Mouse (Mus musculus): ENCODE results near the gene Xlr4b. TPM values are rescaled to one million over a fixed set of nuclear protein-coding genes. Genes with fewer than 3 reads are reported as not detected.
"Not testable (repeated sequence)": the region's sequence is repeated elsewhere in the genome, so short reads cannot be mapped to it uniquely, and the experiment has no call there.

Xlr4b gene
- 0.31 and 0.55 TPM in 2 replicates for polyA plus RNA-seq (2016; fragmentation: Nextera tagmentation; extraction: Ambion mirVana)

DNA sequence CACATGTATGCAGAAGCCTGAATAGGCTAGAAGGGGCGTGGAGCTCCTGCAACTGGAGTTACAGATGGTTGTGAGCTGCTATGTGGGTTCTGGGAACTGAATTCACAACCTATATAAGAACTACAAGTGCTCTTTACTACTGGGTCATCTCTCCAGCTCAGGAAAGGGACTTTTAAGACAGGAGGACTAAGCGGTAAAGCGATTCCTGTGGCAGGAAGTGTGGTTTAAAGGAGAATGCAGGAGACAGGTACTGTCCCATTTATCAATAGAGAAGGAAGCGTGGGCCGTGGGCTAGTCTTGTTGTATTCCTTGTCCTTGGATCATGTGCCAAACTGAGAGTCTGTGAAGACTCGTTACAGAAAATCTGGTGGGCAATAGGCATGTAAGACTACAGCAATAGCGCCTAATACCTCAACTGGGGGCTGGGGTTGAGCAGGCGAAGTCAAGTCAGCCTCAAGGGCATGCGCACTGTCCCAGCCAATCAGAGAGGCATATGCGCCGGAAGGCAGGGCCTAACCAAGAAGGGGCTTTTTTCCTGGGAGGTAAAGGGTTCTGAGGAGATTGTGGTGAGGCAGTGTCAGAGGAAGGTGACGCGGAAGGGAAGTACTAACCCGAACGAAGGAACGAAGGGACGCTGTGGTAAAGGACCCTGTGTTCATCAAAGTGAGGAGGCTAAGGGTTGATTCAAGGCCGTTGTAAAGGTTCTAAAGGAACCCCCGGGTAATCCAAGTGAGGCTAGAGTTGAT is at the start of gene Xlr4b:
Xlr4b (plus strand) TSS at position 515 of the 746 bp plus-strand sequence.
- not testable (repeated sequence) for H3K36me3 ChIP-seq; H3K27ac ChIP-seq (replicated peaks); H3K9me3 ChIP-seq (replicated peaks); DNase-seq (ENCODE audit: low spot score); H3K27me3 ChIP-seq (ENCODE audit: low read depth, poor library complexity, severe bottlenecking); H3K4me3 ChIP-seq; H3K4me1 ChIP-seq
- WGBS: 82% methylated on average over 19 of the region's 19 CpGs

- not testable (repeated sequence) for H3K9me3 ChIP-seq (replicated peaks); H3K4me3 ChIP-seq; H3K27me3 ChIP-seq (ENCODE audit: low read depth, poor library complexity, severe bottlenecking); H3K36me3 ChIP-seq; H3K27ac ChIP-seq (replicated peaks); H3K4me1 ChIP-seq; DNase-seq (ENCODE audit: low spot score)
- WGBS: 96% methylated on average over 4 of the region's 15 CpGs
Measured at GRCm38 (mm10) chrX:73176889-73177288, 37.2 kb upstream of the Xlr4b start, which contains the start of gene Spin2d. Gene Spin2d (minus strand): TSS chrX:73176989.

GRCm38 (mm10) chrX:73191934-73192333 is 22.2 kb upstream of the Xlr4b start, which contains the start of gene Xlr3b:
Gene Xlr3b (plus strand): TSS chrX:73192207.
- not testable (repeated sequence) for H3K4me3 ChIP-seq; H3K9me3 ChIP-seq (replicated peaks); H3K27me3 ChIP-seq (ENCODE audit: low read depth, poor library complexity, severe bottlenecking); DNase-seq (ENCODE audit: low spot score); H3K27ac ChIP-seq (replicated peaks); H3K36me3 ChIP-seq; H3K4me1 ChIP-seq
- 75% methylated on average over 12 of the region's 12 CpGs for WGBS

GRCm38 (mm10) chrX:73225365-73225764 is 11.2 kb downstream of the Xlr4b start:
- Histone ChIP-seq H3K36me3 (no peaks in the 10 kb centered on the region), H3K9me3 (replicated peaks) (no peaks in the 10 kb centered on the region), H3K4me3 (no peak overlapping the region), H3K4me1 (peaks cover 8% of the 10 kb centered on the region), H3K27ac (replicated peaks) (no peak overlapping the region), H3K27me3 (ENCODE audit: low read depth, poor library complexity, severe bottlenecking) (peaks cover 20% of the 10 kb centered on the region)
- 53% methylated on average over 1 of the region's 1 CpGs for WGBS
- no peak for DNase-seq (ENCODE audit: low spot score)

DNA sequence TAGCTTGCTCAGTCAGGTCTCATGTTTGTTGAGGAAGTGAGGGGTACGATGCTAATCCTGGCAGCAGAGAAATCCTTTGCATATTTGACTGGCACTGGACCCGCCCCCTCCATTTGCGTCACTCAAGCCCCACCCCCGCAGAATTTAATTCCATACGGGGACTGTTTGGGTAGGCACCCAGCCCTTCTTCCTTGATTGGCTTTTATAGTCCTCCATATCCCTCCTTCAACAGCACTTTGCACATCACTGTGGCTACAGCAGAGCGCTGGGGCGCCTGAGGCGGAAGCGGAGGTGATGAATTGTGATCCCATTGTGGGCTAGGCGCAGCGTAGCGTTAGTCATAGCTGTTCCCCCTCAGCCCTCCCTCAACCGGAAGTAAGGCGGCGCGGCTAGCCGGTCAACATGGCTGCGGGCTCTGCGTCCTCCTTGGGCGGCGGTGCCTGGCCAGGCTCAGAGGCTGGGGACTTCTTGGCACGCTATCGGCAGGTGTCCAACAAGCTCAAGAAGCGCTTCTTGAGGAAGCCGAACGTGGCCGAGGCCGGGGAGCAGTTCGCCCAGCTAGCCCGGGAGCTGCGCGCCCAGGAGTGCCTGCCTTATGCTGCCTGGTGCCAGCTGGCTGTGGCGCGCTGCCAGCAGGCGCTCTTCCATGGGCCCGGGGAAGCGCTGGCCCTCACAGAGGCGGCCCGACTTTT is 13.9 kb downstream of the Xlr4b start, which contains the start of gene F8a:
F8a (plus strand) TSS at position 378 of the 692 bp plus-strand sequence.
- H3K36me3 ChIP-seq: no peaks in the 10 kb centered on the region
- peak within 1 kb of the TSS; percentile 88 for H3K27ac ChIP-seq (replicated peaks)
- H3K9me3 ChIP-seq (replicated peaks): no peaks in the 10 kb centered on the region
- peaks cover 8% of the 10 kb centered on the region for H3K4me1 ChIP-seq
- peaks cover 20% of the 10 kb centered on the region for H3K27me3 ChIP-seq (ENCODE audit: low read depth, poor library complexity, severe bottlenecking)
- 15% methylated on average over 38 of the region's 39 CpGs for WGBS
- DNase-seq (ENCODE audit: low spot score): peak; percentile 82
- peak within 1 kb of the TSS; percentile 72 for H3K4me3 ChIP-seq

DNA sequence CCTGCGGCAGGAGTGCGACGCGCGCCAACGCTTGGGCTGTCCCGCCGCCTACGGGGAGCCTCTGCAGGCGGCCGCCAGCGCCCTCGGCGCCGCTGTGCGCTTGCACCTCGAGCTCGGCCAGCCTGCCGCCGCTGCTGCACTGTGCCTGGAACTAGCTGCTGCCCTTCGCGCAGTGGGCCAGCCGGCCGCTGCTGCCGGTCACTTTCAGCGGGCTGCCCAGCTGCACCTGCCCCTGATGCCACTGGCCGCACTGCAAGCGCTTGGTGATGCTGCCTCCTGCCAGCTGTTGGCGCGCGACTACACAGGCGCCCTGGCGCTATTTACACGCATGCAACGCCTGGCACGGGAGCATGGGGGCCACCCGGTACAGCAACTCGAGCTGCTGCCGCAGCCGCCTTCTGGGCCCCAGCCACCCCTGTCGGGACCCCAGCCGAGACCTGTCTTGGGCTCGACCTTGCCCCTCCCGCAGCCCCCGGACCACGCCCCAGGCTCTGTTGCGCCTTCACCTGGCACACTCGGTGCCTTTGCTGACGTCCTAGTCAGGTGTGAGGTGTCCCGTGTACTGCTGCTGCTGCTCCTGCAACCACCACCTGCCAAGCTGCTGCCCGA is 14.6 kb downstream of the Xlr4b start:
- Histone ChIP-seq H3K36me3 (no peaks in the 10 kb centered on the region), H3K4me3 (peak overlapping the region; percentile 72), H3K27ac (replicated peaks) (peak overlapping the region; percentile 88), H3K4me1 (peaks cover 8% of the 10 kb centered on the region), H3K9me3 (replicated peaks) (no peaks in the 10 kb centered on the region), H3K27me3 (ENCODE audit: low read depth, poor library complexity, severe bottlenecking) (peaks cover 20% of the 10 kb centered on the region)
- DNase-seq (ENCODE audit: low spot score): peak; percentile 40
- WGBS: 20% methylated on average over 41 of the region's 51 CpGs

GRCm38 (mm10) chrX:73229288-73229687 is 15.2 kb downstream of the Xlr4b start:
- peak overlapping the region; percentile 88; the same call in 1 of the 2 replicates for H3K27ac ChIP-seq (replicated peaks)
- DNase-seq (ENCODE audit: low spot score): no peak
- H3K27me3 ChIP-seq (ENCODE audit: low read depth, poor library complexity, severe bottlenecking): peaks cover 20% of the 10 kb centered on the region
- peak overlapping the region; percentile 72 for H3K4me3 ChIP-seq
- no peaks in the 10 kb centered on the region for H3K9me3 ChIP-seq (replicated peaks)
- H3K4me1 ChIP-seq: peaks cover 8% of the 10 kb centered on the region
- no peaks in the 10 kb centered on the region for H3K36me3 ChIP-seq
- 41% methylated on average over 3 of the region's 3 CpGs for WGBS

GRCm38 (mm10) chrX:73242821-73243325 is 28.7 kb downstream of the Xlr4b start, which contains the start of gene Xlr4c:
Gene Xlr4c (minus strand): TSS chrX:73243130.
- not testable (repeated sequence) for H3K36me3 ChIP-seq; H3K27ac ChIP-seq (replicated peaks); H3K4me1 ChIP-seq; H3K27me3 ChIP-seq (ENCODE audit: low read depth, poor library complexity, severe bottlenecking); H3K4me3 ChIP-seq; H3K9me3 ChIP-seq (replicated peaks); DNase-seq (ENCODE audit: low spot score)
- WGBS: 84% methylated on average over 14 of the region's 14 CpGs

DNA sequence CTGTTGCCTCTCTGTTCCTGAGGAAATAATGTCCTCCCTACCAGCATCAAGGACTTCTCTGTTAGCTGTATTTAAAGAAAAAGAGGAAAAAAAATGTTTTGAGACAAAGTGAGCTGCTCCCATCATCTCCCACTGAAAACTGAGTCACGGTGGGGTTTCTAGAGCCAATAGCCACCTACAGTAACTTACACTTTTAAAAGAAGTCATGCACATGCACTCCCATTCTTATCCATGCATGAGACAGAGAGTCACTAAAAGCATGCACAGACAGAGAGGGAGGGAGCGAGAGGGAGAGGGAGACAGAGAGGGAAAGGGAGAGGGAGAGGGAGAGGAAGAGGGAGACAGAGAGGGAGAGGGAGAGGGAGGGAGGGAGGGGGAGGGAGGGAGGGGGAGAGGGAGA is 48.3 kb downstream of the Xlr4b start:
- not testable (repeated sequence) for H3K9me3 ChIP-seq (replicated peaks); H3K27ac ChIP-seq (replicated peaks); H3K36me3 ChIP-seq; H3K27me3 ChIP-seq (ENCODE audit: low read depth, poor library complexity, severe bottlenecking); DNase-seq (ENCODE audit: low spot score); H3K4me1 ChIP-seq; H3K4me3 ChIP-seq
- WGBS: 89% methylated on average over 1 of the region's 2 CpGs

GRCm38 (mm10) chrX:73265270-73265669 is 51.1 kb downstream of the Xlr4b start, which contains the start of gene Xlr3c:
Gene Xlr3c (minus strand): TSS chrX:73265390.
- WGBS: 90% methylated on average over 14 of the region's 14 CpGs
- H3K4me3 ChIP-seq; H3K27me3 ChIP-seq (ENCODE audit: low read depth, poor library complexity, severe bottlenecking); H3K27ac ChIP-seq (replicated peaks); H3K9me3 ChIP-seq (replicated peaks); H3K4me1 ChIP-seq; H3K36me3 ChIP-seq; DNase-seq (ENCODE audit: low spot score): not testable (repeated sequence)
